Mouse (Mus musculus) hindbrain, embryonic 11.5 days (tissue): Measurements from ENCODE around the gene E430018J23Rik. TPM values are rescaled to one million over a fixed set of nuclear protein-coding genes. Genes with fewer than 3 reads are reported as not detected.
A peak's percentile ranks its signal among the peaks of the same experiment; 100 is the strongest.

Experiments
- ATAC-seq: fragments of 200-750 bp; cut with Nextera tagmentation; 2 replicates; pipeline ENCODE4 v1.8.0; 2017; ENCODE audit warnings: mild to moderate bottlenecking, moderate TSS enrichment, moderate library complexity; ENCODE audit not compliant: low FRiP score
- DNase-seq: peaks from one replicate; pipeline ENCODE4 v3.0.0-alpha.2; 2015; ENCODE audit warnings: low spot score
- H3K27ac ChIP-seq: fragments of 300-500 bp; sonication (generic); 2 replicates; pipeline ENCODE4 v1.5.1; 2014; ENCODE audit warnings: mild to moderate bottlenecking, low read depth, low read length
- H3K27me3 ChIP-seq: fragments of 300-500 bp; sonication (generic); 2 replicates; pipeline ENCODE4 v1.6.1; 2014; ENCODE audit warnings: mild to moderate bottlenecking, low read length, moderate library complexity, mixed read lengths; ENCODE audit not compliant: control insufficient read depth, insufficient read depth
- H3K36me3 ChIP-seq: fragments of 300-500 bp; sonication (generic); 2 replicates; pipeline ENCODE4 v1.6.1; 2014; ENCODE audit warnings: mild to moderate bottlenecking, low read length, moderate library complexity, mixed read lengths; ENCODE audit not compliant: control insufficient read depth, insufficient read depth
- H3K4me1 ChIP-seq: fragments of 300-500 bp; sonication (generic); replicated peaks from 2 replicates; pipeline ENCODE4 v1.6.1; 2014; ENCODE audit warnings: low read length, mixed read lengths; ENCODE audit not compliant: control insufficient read depth, insufficient read depth
- H3K4me2 ChIP-seq: fragments of 300-500 bp; sonication (generic); replicated peaks from 2 replicates; pipeline ENCODE4 v1.6.1; 2014; ENCODE audit warnings: mild to moderate bottlenecking, low read depth, low read length
- H3K4me3 ChIP-seq: fragments of 300-500 bp; sonication (generic); 2 replicates; pipeline ENCODE4 v1.5.1; 2014; ENCODE audit warnings: low read depth, low read length
- H3K9ac ChIP-seq: fragments of 300-500 bp; sonication (generic); 2 replicates; pipeline ENCODE4 v1.6.1; 2014; ENCODE audit warnings: low read depth, low read length
- H3K9me3 ChIP-seq: fragments of 300-500 bp; sonication (generic); 2 replicates; pipeline ENCODE4 v1.6.1; 2016; ENCODE audit warnings: low read length; ENCODE audit not compliant: control insufficient read depth
- WGBS: fragments of 180-500 bp; shearing (Covaris S2); extraction: QIAGEN DNeasy Blood & Tissue Kit; methylation state at CpG from one replicate; pipeline ENCODE4 v1.1.7; 2014; 5-methylcytosine and 5-hydroxymethylcytosine counted together
- polyA plus RNA-seq: library from polyadenylated mRNA; unstranded; fragments of >200 nt; fragmentation: Nextera tagmentation; extraction: Ambion mirVana; gene quantifications from 2 replicates; pipeline ENCODE4 v1.2.1, GENCODE M21; 2014

E430018J23Rik gene
- 6.1 and 6.3 TPM in 2 replicates for polyA plus RNA-seq

DNA sequence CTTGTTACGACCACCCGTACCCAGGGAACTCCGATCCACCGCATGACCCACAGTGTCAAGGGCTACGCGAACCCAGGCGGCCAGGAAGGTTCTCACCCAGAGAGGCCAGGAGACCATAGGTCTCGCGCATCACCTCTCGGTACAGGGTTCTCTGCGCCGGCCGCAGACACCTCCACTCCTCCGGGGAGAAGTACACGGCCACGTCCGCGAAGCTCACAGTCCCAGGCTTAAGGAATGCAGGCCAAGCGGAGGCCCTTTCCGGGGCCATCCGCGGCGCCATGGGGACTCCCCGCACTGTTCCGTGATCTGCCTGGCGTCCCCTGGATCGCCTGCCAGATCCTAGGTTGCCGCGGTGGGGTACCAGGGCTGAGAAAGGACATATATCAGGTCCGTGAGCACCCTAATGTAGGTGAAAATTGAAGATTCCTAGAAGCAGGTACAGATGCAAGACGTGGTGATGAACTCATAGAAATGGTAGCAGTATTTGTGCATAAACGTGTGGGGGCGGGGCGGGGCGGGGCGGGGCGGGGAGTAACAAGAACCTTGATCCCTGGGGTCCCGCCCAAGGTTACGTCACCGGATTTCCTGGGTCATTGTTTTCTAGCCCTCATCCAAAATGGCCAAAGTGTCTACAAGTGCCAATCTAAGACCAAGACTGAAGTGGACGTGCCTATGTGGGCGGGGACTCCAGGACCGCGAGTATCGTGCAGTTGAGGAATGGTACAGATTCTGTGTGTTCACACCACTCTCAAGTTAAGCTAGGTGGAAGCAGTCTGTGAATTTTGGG lies at the start of gene E430018J23Rik:
Gene E430018J23Rik (minus strand): TSS at position 473 of the 787 bp plus-strand sequence.
- H3K9ac ChIP-seq, result peak within 1 kb of the TSS; percentile 86
- peak within 1 kb of the TSS; percentile 84 for H3K4me2 ChIP-seq
- ATAC-seq, result peak; percentile 97
- peak within 1 kb of the TSS; percentile 72 for H3K4me3 ChIP-seq
- H3K27me3 ChIP-seq, result no peaks in the 10 kb centered on the region
- no peaks in the 10 kb centered on the region for H3K36me3 ChIP-seq
- H3K4me1 ChIP-seq, result no peaks in the 10 kb centered on the region
- H3K27ac ChIP-seq, result peak within 1 kb of the TSS; percentile 52
- peak; percentile 98 for DNase-seq
- H3K9me3 ChIP-seq, result no peaks in the 10 kb centered on the region
- WGBS, result 2% methylated on average over 45 of the region's 45 CpGs

DNA sequence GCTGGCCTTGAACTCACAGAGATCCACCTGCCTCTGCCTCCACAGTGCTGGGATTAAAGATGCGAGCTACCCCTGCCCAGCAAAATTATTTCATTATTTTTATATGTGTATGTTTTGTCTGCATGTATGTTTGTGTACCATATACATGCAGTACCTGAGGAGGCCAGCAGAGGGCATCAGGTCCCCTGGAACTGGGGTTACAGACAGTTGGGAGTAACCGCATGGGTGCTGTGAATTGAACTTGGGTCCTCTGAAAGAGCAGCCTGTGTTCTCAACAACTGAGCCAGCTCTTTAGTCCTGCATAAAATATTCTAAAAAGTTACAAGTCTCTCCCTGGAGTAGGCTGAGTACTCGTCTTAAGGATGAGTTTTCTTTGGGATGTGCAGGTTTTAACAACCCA lies 44.3 kb upstream of the E430018J23Rik start:
- H3K4me3 ChIP-seq, result no peak overlapping the region

DNA sequence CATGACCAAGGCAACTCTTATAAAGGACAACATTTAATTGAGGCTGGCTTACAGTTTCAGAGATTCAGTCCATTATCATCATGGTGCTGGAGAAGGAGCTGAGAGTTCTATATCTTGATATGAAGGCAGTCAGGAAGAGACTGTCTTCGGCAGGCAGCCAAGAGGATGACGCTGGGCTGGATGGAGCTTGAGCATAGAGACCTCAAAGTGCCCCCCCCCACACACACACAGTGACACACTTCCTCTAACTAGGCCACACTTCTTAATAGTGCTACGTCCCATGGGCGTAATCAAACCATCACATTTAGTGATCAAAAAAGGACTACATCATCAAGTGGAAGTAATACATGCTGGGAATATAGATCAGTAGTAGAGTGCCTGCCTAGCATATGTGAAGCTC lies 41.8 kb upstream of the E430018J23Rik start:
- 91% methylated on average over 4 of the region's 4 CpGs for WGBS
- Histone ChIP-seq H3K4me3 (no peak overlapping the region), H3K4me1 (no peaks in the 10 kb centered on the region), H3K4me2 (no peak overlapping the region), H3K9ac (no peak overlapping the region), H3K27me3 (no peaks in the 10 kb centered on the region), H3K36me3 (no peaks in the 10 kb centered on the region), H3K9me3 (peaks cover 6% of the 10 kb centered on the region; the same call in 1 of the 2 replicates), H3K27ac (no peak overlapping the region)
- ATAC-seq, result no peak
- no peak for DNase-seq

More for the DNA sequence above, 44.3 kb upstream of the E430018J23Rik start:
- H3K36me3 ChIP-seq, result peaks cover 2% of the 10 kb centered on the region; the same call in 1 of the 2 replicates
- no peak for ATAC-seq
- H3K27me3 ChIP-seq, result no peaks in the 10 kb centered on the region
- H3K9me3 ChIP-seq, result peaks cover 6% of the 10 kb centered on the region; the same call in 1 of the 2 replicates
- WGBS, result 83% methylated on average over 3 of the region's 3 CpGs
- H3K4me1 ChIP-seq, result no peaks in the 10 kb centered on the region
- H3K27ac ChIP-seq, result no peak overlapping the region
- no peak overlapping the region for H3K9ac ChIP-seq
- DNase-seq, result peak; percentile 21
- H3K4me2 ChIP-seq, result no peak overlapping the region

DNA sequence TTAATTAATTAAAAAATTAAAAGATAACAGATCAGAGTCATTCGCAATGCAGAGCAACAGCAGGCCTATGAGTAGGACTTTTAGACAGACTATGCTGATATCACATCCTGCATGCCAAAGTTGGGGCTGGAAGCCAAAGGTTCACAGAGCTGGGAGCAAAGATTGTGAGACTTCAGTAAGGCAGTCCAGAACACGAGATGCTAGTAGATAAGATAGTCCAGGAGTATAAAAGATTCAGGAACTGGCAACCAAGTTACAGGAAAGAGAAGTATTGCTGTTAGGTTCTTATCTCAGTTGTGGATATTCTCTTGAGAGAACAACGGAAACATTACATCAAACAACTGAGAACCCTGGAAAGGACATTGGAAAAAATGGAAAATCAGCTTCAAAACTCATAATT lies 32.9 kb upstream of the E430018J23Rik start:
- Histone ChIP-seq H3K27ac (no peak overlapping the region), H3K4me3 (no peak overlapping the region), H3K27me3 (peaks cover 7% of the 10 kb centered on the region), H3K4me1 (no peaks in the 10 kb centered on the region), H3K36me3 (no peaks in the 10 kb centered on the region), H3K9me3 (no peaks in the 10 kb centered on the region), H3K9ac (no peak overlapping the region), H3K4me2 (no peak overlapping the region)
- DNase-seq, result no peak
- ATAC-seq, result no peak
- WGBS, result 73% methylated on average over 3 of the region's 3 CpGs

DNA sequence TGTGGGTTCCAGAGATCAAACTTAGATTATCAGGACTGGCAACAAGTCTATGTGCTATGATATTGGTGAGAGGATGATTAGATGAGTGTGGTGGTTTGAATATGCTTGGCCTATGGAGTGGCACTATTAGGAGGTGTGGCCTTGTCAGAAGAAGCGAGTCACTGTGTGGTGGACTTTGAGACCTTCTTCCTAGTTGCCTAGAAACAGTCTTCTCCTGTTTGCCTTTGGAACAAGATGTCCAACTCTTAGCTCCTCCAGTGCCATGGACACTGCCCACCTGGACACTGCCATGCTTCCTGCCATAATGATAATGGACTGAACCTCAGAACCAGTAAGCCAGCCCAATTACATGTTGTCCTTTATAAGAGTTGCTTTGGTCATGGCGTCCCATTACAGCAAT lies 32.5 kb upstream of the E430018J23Rik start:
- no peaks in the 10 kb centered on the region for H3K9me3 ChIP-seq
- WGBS, result 87% methylated on average over 2 of the region's 2 CpGs
- ATAC-seq (no peak), DNase-seq (no peak)
- no peak overlapping the region for H3K4me3 ChIP-seq
- 0 out of 2 replicates have a peak, but pooled peaks cover 4% of the 10 kb centered on the region for H3K4me1 ChIP-seq
- H3K27ac ChIP-seq, result no peak overlapping the region
- peaks cover 7% of the 10 kb centered on the region for H3K27me3 ChIP-seq
- H3K4me2 ChIP-seq, result no peak overlapping the region
- no peaks in the 10 kb centered on the region for H3K36me3 ChIP-seq
- H3K9ac ChIP-seq, result no peak overlapping the region

DNA sequence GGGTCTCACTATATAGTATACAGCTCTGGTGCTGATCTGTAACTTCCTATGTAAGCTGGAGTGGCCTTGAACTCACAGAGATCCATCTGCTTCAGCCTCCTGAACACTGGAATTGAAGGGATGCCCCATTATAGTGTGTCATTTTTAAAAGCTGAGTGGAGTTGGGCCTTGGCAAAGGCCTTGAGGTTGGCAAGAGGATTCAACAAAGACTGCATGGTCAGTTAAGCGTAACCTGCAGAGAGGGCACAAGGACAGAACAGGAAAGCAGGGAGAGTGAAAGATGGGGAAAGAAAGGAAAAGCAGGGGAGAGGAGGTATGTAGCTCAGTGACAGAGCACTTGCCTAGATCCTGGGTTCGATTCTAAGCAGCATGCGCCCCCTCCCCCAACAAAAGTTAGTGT lies 31.9 kb upstream of the E430018J23Rik start:
- Histone ChIP-seq H3K4me2 (no peak overlapping the region), H3K9me3 (no peaks in the 10 kb centered on the region), H3K4me1 (0 out of 2 replicates have a peak, but pooled peaks cover 4% of the 10 kb centered on the region), H3K9ac (no peak overlapping the region), H3K27me3 (peaks cover 7% of the 10 kb centered on the region), H3K27ac (no peak overlapping the region), H3K4me3 (no peak overlapping the region), H3K36me3 (no peaks in the 10 kb centered on the region)
- WGBS, result 90% methylated on average over 3 of the region's 3 CpGs
- ATAC-seq, result no peak
- no peak for DNase-seq

DNA sequence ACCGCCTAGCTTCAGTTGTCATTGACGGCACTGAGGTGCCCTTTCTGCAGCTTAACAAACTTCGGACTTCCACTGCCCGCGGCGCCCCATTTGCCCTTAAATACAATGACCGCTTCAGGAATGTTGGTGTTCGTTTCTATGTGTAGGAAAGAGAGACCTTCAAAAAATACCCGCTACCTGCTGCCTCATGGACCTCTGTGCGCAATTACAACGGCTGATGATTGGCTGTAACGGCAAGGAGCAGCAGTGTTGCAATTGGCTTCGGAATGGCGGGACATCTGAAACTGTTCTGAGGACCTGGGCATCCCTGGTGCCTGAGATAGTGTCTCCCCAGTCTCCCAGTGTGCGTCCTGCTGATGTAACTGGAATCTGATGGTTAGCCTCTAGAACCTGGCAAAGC lies 28.8 kb upstream of the E430018J23Rik start:
- Histone ChIP-seq H3K9me3 (no peaks in the 10 kb centered on the region), H3K27ac (no peak overlapping the region), H3K27me3 (peaks cover 7% of the 10 kb centered on the region), H3K4me1 (0 out of 2 replicates have a peak, but pooled peaks cover 4% of the 10 kb centered on the region), H3K9ac (peak overlapping the region; percentile 94), H3K4me3 (peak overlapping the region; percentile 88), H3K4me2 (peak overlapping the region; percentile 96), H3K36me3 (no peaks in the 10 kb centered on the region)
- ATAC-seq (peak; percentile 49; the same call in 1 of the 2 replicates), DNase-seq (no peak)
- WGBS, result 3% methylated on average over 15 of the region's 15 CpGs

DNA sequence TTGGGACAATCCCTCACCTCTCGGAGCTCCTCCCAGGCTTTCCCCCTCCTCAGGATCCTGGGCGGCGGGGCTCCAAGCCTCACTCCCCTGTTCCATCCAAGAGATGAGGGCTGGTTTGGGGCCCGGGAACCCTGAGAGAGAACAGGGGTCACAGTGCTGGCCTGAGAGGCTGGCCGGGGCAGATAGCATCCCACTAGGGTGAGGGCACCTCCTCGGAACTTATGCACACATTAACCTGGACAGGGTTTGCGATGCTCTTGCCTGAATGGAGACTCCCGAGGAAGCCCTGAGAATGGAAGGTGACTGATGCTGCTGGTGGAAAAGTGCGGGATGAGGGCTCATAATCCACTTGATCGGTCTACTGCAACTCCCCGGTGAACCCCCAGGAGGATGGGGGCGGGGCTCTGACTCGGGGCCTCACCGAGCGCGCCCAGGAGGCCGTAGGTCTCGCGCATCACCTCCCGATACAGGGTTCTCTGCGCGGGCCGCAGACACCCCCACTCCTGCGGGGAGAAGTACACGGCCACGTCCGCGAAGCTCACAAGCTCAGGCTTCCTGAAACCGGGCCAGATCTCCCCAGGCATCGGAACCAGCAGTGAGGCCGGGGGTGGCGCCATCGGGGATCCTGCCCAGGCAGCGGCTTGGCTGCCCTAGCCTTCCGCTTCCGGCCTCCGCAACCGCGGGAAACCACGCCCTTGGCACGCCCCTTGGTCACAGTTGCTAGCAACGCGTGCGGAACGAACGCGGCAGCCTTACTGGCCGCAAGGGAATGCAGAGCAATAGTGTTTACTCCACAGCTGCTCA lies 28.2 kb upstream of the E430018J23Rik start, which contains the start of gene Zfp688:
Gene Zfp688 (minus strand): TSS at position 681 of the 804 bp plus-strand sequence.
- Histone ChIP-seq H3K9me3 (no peaks in the 10 kb centered on the region), H3K27me3 (peaks cover 7% of the 10 kb centered on the region), H3K4me2 (peak within 1 kb of the TSS; percentile 96), H3K27ac (peak within 1 kb of the TSS; percentile 62), H3K36me3 (no peaks in the 10 kb centered on the region), H3K4me1 (0 out of 2 replicates have a peak, but pooled peaks cover 4% of the 10 kb centered on the region), H3K4me3 (peak within 1 kb of the TSS; percentile 88), H3K9ac (peak within 1 kb of the TSS; percentile 94)
- ATAC-seq (peak; percentile 95), DNase-seq (peak; percentile 96)
- under 1% methylated on average over 48 of the region's 48 CpGs for WGBS
